Mouse (Mus musculus) thymus, postnatal 10 days (tissue): ENCODE measurements at regions not wholly inside any gene's neighbourhood (a gene's known extent, or its start where the extent isn't known, plus 50 kb on each side); places are given as distances from the start of the nearest gene placed in this dataset.

Experiments
- DNase-seq, 2 experiments: peaks; one replicate each; pipeline ENCODE4 v3.0.0; 2021; ENCODE audit warnings: low spot score in 2 of 2

GRCm38 (mm10) chr15:57543985-57544384, 66.6 kb upstream of the Slc22a22 start:
- no peak for DNase-seq

GRCm38 (mm10) chr15:57542630-57543029, 65.2 kb upstream of the Slc22a22 start:
- no peak for DNase-seq

GRCm38 (mm10) chr15:57535514-57535913, 58.1 kb upstream of the Slc22a22 start:
- no peak for DNase-seq
